Mouse (Mus musculus) bone marrow, adult 2 months (tissue): ENCODE data around the gene Eif2ak3.

Experiments used
- CTCF ChIP-seq: fragments of 200-500 bp; IDR thresholded peaks from 2 replicates; pipeline ENCODE4 v1.5.1; 2011; ENCODE audit warnings: low read length, control low read depth; ENCODE audit not compliant: control insufficient read depth, insufficient read depth
- POLR2A ChIP-seq: fragments of 200-500 bp; IDR thresholded peaks from 2 replicates; pipeline ENCODE4 v1.6.1; 2011; ENCODE audit warnings: low read depth, mild to moderate bottlenecking, control low read depth, low read length, borderline replicate concordance; ENCODE audit not compliant: control insufficient read depth

DNA sequence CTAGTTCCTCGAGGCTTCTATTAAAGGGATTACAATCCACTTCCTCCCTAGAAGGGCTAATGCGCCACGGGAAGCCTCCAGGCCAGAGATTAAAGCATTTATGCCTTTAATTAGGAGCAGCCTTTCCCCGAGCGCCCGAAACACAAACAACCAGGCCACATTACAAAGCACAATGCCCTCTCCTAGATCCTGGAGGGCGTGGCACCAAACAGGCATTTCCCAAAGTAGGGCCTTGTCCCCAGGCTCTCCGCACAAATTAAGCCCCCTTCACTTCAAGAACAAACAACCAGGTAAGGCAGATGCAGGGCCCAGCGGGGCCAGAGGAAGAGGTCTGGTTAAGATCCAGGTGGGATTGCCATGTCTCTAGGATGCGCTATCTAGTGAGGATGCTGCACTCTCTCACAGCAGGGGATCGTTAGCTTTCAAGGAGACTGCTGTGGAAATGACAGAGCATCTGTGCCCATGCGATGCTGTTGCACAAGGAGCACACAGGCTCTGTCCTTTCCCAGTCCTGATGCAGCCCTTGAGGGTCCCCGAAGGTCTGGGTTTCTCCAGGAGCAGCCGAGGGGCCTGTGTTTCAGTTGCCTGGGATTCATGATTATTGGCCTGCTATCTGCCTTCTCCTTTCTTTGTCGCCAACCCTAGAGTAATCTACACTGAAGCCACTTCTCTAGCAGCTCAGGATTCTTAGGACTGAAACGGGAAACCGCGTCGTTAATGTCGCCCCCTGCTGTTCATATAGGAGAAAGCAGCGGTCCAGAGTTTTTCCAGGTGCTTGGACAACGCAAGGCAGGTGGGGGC lies 77.2 kb downstream of the Eif2ak3 start:
- TF ChIP-seq CTCF (peak; percentile 60), POLR2A (no peak)
